Mouse (Mus musculus) bone marrow, adult 2 months (tissue): Measurements from ENCODE around the gene Cdkn2c.

Source experiments
- CTCF ChIP-seq: fragments of 200-500 bp; IDR thresholded peaks from 2 replicates; pipeline ENCODE4 v1.5.1; 2011; ENCODE audit warnings: low read length, control low read depth; ENCODE audit not compliant: control insufficient read depth, insufficient read depth
- POLR2A ChIP-seq: fragments of 200-500 bp; IDR thresholded peaks from 2 replicates; pipeline ENCODE4 v1.6.1; 2011; ENCODE audit warnings: low read depth, mild to moderate bottlenecking, control low read depth, low read length, borderline replicate concordance; ENCODE audit not compliant: control insufficient read depth

DNA sequence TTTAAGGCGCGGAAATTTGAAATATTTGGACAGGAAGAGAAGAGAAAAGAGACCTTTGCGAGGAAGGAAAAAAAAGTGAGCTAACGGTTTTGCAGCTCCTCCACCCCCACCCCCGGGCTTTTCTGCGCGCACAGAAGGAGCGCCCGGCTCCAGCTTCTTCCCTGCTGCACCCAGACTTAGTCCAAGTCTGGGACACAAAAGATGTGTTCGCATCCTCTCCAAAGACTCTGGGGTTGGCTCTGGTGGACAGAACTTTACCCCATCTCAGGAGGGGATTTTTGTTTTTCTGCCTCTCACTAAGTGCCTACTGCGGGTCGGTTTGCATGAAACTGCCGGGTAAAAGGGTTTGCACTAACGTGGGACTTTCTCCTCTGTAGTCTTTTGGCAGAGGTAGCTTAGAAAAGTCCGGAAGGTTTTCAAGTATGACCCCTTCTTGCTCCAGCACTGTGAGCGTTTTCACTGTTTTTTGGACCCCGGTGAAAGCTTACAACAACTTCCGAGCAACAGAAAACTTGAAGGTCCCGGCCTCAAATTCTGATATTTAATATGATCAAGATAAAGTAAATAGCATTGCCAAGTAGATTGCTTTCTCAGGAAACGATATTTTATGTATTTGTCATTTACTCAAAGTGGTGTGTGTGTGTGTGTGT is 9.0 kb downstream of the Cdkn2c start:
- TF ChIP-seq CTCF (no peak), POLR2A (no peak)
